Mouse (Mus musculus): ENCODE measurements around the gene Srd5a3.
"Not testable (repeated sequence)": the region's sequence is repeated elsewhere in the genome, so short reads cannot be mapped to it uniquely, and the experiment has no call there.

DNA sequence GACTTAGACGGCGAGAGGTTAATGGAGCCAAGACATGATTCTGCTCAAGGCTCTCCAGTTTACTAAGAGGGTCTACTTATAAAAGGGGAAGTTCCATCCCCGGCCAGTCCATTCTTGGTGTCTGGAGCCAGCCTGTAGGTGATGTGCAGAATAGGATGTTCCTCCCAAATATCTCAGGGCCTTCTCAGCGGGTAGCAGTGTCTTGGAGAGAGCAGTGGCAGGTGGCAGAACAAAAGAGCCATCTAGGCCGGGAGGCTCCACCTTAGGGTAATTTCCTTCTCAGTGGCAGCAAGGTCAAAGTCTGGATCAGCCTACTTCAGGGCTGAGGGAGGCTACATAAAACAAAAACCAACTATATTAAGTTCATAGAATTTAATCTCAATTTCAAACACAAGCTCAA lies 36.3 kb upstream of the Srd5a3 start:
- TF ChIP-seq POLR2A (IDR thresholded peaks at IDR 0.05; ENCODE audit: control insufficient read depth, extremely low read depth, insufficient read depth, low read length, poor library complexity); CTCF (IDR thresholded peaks at IDR 0.05; ENCODE audit: borderline replicate concordance, control insufficient read depth, extremely low read depth, insufficient read depth, low read length, poor library complexity): not testable (repeated sequence)

Measured in thymus, adult 2 months (tissue).